ENCODE assay signal across 22 mouse cellular contexts in genomic region chr2:58166764-58167163, GRCm38 (mm10). TPM values are rescaled to one million over a fixed set of nuclear protein-coding genes. Genes with fewer than 3 reads are reported as not detected.
DNase-seq lines count a peak whose midpoint lies in the region; ATAC-seq and TF ChIP-seq lines count a peak whose summit lies in the region.
"Had no signal": no experiment of that assay in that cellular context is flagged by ENCODE, and none has a peak within 500 bp of the region (broad histone marks: within the 10 kb centered on the region; RNA-seq: fewer than 3 reads in every experiment).

No protein-coding gene starts in this region.

- DNase-seq in forebrain, postnatal 0 days: no peak
- DNase-seq in testis, postnatal 10 days (ENCODE audit: low spot score): no peak
- no peak for DNase-seq in layer of hippocampus, adult 11-12 months (ENCODE audit: low spot score)
- DNase-seq: adrenal gland, adult 8-10 months; adrenal gland, postnatal 14 days; B cell, adult 2 months; cerebellum, adult 11 months; cerebellum, adult 18-20 months; cerebellum, adult 8-10 months; cerebellum, adult 9-11 months; cerebellum, postnatal 14 days; cerebellum, postnatal 36 days had no signal

- H3K27me3 ChIP-seq in forebrain, postnatal 0 days (ENCODE audit: insufficient read depth, low read length): no peaks in the 10 kb centered on the region
- H3K27me3 ChIP-seq: CH12.LX; embryonic facial prominence, embryonic 12.5 days; forebrain, embryonic 13.5 days; forebrain, embryonic 15.5 days; Patski had no signal

- no peaks in the 10 kb centered on the region for H3K9me3 ChIP-seq in forebrain, postnatal 0 days (ENCODE audit: low read length)
- H3K9me3 ChIP-seq: embryonic facial prominence, embryonic 10.5 days; embryonic facial prominence, embryonic 12.5 days; forebrain, embryonic 13.5 days; forebrain, embryonic 15.5 days had no signal

- 0 out of 2 replicates have a peak, but pooled peaks have one; percentile 23 for ATAC-seq in common myeloid progenitor, adult 5-6 weeks (replicated peaks; ENCODE audit: low read depth, poor library complexity, severe bottlenecking)
- peak; percentile 67 for ATAC-seq in megakaryocyte, adult 5-6 weeks (ENCODE audit: poor library complexity, severe bottlenecking)
- no peak for ATAC-seq in forebrain, postnatal 0 days
- ATAC-seq: CD4-positive, CD25-positive, alpha-beta regulatory T cell, adult 4 months; forebrain, embryonic 13.5 days; forebrain, embryonic 15.5 days; Patski had no signal

- H3K4me2 ChIP-seq in forebrain, postnatal 0 days (ENCODE audit: low read depth): no peak overlapping the region
- H3K4me2 ChIP-seq: embryonic facial prominence, embryonic 12.5 days; forebrain, embryonic 13.5 days; forebrain, embryonic 15.5 days had no signal

- H3K36me3 ChIP-seq in forebrain, postnatal 0 days (ENCODE audit: insufficient read depth): no peaks in the 10 kb centered on the region
- H3K36me3 ChIP-seq: embryonic facial prominence, embryonic 10.5 days; embryonic facial prominence, embryonic 12.5 days; forebrain, embryonic 15.5 days; G1E had no signal

- no peaks in the 10 kb centered on the region for H3K4me1 ChIP-seq in forebrain, postnatal 0 days (ENCODE audit: insufficient read depth)
- H3K4me1 ChIP-seq: embryonic facial prominence, embryonic 10.5 days; embryonic facial prominence, embryonic 12.5 days; forebrain, embryonic 13.5 days; forebrain, embryonic 15.5 days had no signal

- H3K27ac ChIP-seq in forebrain, postnatal 0 days (ENCODE audit: low read depth, low read length): no peak overlapping the region
- H3K27ac ChIP-seq: embryonic facial prominence, embryonic 10.5 days; embryonic facial prominence, embryonic 12.5 days; forebrain, embryonic 13.5 days; forebrain, embryonic 15.5 days had no signal

- H3K9ac ChIP-seq in forebrain, postnatal 0 days: no peak overlapping the region
- H3K9ac ChIP-seq: embryonic facial prominence, embryonic 12.5 days; forebrain, embryonic 13.5 days; forebrain, embryonic 15.5 days had no signal

- no peak for TF ChIP-seq CTCF in forebrain, postnatal 0 days (IDR thresholded peaks at IDR 0.05; ENCODE audit: low read depth)

- WGBS in forebrain, postnatal 0 days: 72% methylated on average over 2 of the region's 2 CpGs

- H3K4me3 ChIP-seq in forebrain, postnatal 0 days (ENCODE audit: low read depth, low read length): no peak overlapping the region
- H3K4me3 ChIP-seq: embryonic facial prominence, embryonic 10.5 days; embryonic facial prominence, embryonic 12.5 days; forebrain, embryonic 13.5 days; forebrain, embryonic 15.5 days had no signal

RNA-seq across cellular contexts. Expression of gene Cytip, which starts 28.6 kb away (rescaled TPM):
- 23.5 and 45.5 TPM in 2 replicates for total RNA-seq in common myeloid progenitor, adult 5-6 weeks (2017)
- 125 and 144 TPM in 2 replicates for total RNA-seq in megakaryocyte, adult 5-6 weeks (2015)
- 285 and 325 TPM in 2 replicates for total RNA-seq in megakaryocyte, adult 5-6 weeks (2017)
- 0.08 and 0.33 TPM in 2 replicates for total RNA-seq in forebrain, postnatal 0 days (2014; rRNA removed)
- 0.15 and 0.42 TPM in 2 replicates for polyA plus RNA-seq in forebrain, postnatal 0 days (2015; fragmentation: Nextera tagmentation; extraction: Ambion mirVana)
- polyA plus RNA-seq: G1E had no signal

Comparison
In these comparisons a context has a peak if more than half of its experiments do, and no peak if none do; other contexts are left out.
1. RNA of gene Cytip, which starts 28.6 kb away (total RNA-seq): 125 to 325 TPM in megakaryocyte, adult 5-6 weeks and 23.5 to 45.5 TPM in common myeloid progenitor, adult 5-6 weeks; 0.08 to 0.33 TPM in forebrain, postnatal 0 days; every median in the first group is over 10 times any median in the second.